Mouse (Mus musculus): ENCODE data around the gene Eva1a. TPM values are rescaled to one million over a fixed set of nuclear protein-coding genes. Genes with fewer than 3 reads are reported as not detected.

Gene Eva1a
- polyA plus RNA-seq, 1 experiment from 2014 or later = 0.72 TPM

GRCm38 (mm10) chr6:82054854-82055253, 14.0 kb downstream of the Eva1a start:
- Histone ChIP-seq H3K27ac (ENCODE audit: low read length) (no peak overlapping the region), H3K4me2 (ENCODE audit: low read length) (no peak overlapping the region), H3K9ac (replicated peaks; ENCODE audit: low read depth, low read length) (no peak overlapping the region), H3K36me3 (ENCODE audit: control insufficient read depth, insufficient read depth) (no peaks in the 10 kb centered on the region), H3K4me1 (replicated peaks; ENCODE audit: control insufficient read depth, insufficient read depth, low read length) (no peaks in the 10 kb centered on the region), H3K27me3 (replicated peaks; ENCODE audit: control insufficient read depth, insufficient read depth, low read length) (no peaks in the 10 kb centered on the region), H3K9me3 (ENCODE audit: control insufficient read depth, low read length) (no peaks in the 10 kb centered on the region), H3K4me3 (replicated peaks; ENCODE audit: low read length) (no peak overlapping the region)
- 78% methylated on average over 7 of the region's 7 CpGs for WGBS
- no peak for ATAC-seq

DNA sequence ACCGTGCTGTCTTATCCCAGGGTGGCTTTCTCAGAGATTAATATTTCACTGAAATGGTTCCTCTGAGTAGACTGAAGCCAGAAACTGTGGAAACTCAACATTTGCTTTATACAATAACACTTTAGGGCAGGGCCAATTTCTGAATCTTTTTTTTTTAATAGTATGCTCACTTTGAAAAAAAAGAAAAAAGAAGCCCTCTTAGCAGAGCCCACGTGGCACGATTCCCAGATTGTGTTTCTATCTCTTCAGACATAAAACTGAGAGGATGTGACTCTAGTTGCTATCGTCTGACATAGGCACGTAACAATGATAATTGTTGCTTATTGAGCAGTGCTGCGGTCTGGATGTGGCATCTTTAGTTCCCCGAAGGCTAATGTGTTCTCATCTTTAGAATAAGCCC, 19.1 kb downstream of the Eva1a start:
- Histone ChIP-seq H3K4me1 (replicated peaks; ENCODE audit: control insufficient read depth, insufficient read depth, low read length) (no peaks in the 10 kb centered on the region), H3K36me3 (ENCODE audit: control insufficient read depth, insufficient read depth) (no peaks in the 10 kb centered on the region), H3K4me3 (replicated peaks; ENCODE audit: low read length) (no peak overlapping the region), H3K27me3 (replicated peaks; ENCODE audit: control insufficient read depth, insufficient read depth, low read length) (no peaks in the 10 kb centered on the region), H3K9me3 (ENCODE audit: control insufficient read depth, low read length) (no peaks in the 10 kb centered on the region), H3K9ac (replicated peaks; ENCODE audit: low read depth, low read length) (no peak overlapping the region), H3K27ac (ENCODE audit: low read length) (no peak overlapping the region), H3K4me2 (ENCODE audit: low read length) (no peak overlapping the region)
- WGBS = 70% methylated on average over 7 of the region's 7 CpGs
- ATAC-seq = no peak

- 89% methylated on average over 5 of the region's 5 CpGs for WGBS
- no peaks in the 10 kb centered on the region for H3K36me3 ChIP-seq (ENCODE audit: control insufficient read depth, insufficient read depth)
- no peak overlapping the region for H3K4me3 ChIP-seq (replicated peaks; ENCODE audit: low read length)
These were observed 24.4 kb downstream of the Eva1a start for GRCm38 (mm10) chr6:82065230-82065629.

DNA sequence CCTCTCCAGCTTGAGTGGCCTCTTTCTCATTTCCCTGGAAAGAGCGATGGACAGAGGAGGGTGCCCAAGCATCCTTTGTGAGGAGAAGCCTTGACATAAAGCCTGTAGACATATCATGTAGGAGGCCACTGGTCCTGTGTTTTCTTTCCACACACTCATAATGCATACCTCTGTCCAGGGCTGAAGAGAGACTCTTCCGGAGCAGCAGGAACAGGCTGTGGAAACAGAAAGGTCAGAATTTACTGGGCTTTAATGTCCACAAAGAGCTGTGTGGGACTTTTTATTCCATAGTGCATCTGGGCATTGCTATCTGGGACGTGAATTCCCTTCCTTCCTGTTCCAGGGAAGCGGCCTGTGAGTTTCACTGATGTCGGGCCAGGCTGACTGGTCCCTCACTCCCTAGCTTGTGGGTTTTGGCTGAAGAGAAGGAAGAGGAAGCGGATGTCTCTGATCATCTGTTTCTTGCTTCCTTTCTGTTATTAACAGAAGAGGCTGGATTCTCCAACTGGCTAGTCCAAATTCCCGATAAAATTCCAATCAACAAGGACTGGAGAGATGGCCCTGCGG, 25.8 kb downstream of the Eva1a start:
- Histone ChIP-seq H3K27me3 (replicated peaks; ENCODE audit: control insufficient read depth, insufficient read depth, low read length) (no peaks in the 10 kb centered on the region), H3K9ac (replicated peaks; ENCODE audit: low read depth, low read length) (no peak overlapping the region), H3K27ac (ENCODE audit: low read length) (no peak overlapping the region), H3K4me3 (replicated peaks; ENCODE audit: low read length) (no peak overlapping the region), H3K4me2 (ENCODE audit: low read length) (no peak overlapping the region), H3K4me1 (replicated peaks; ENCODE audit: control insufficient read depth, insufficient read depth, low read length) (no peaks in the 10 kb centered on the region), H3K36me3 (ENCODE audit: control insufficient read depth, insufficient read depth) (no peaks in the 10 kb centered on the region), H3K9me3 (ENCODE audit: control insufficient read depth, low read length) (no peaks in the 10 kb centered on the region)
- no peak for ATAC-seq
- 96% methylated on average over 8 of the region's 8 CpGs for WGBS

More at GRCm38 (mm10) chr6:82065230-82065629, 24.4 kb downstream of the Eva1a start:
- Histone ChIP-seq H3K27me3 (replicated peaks; ENCODE audit: control insufficient read depth, insufficient read depth, low read length) (no peaks in the 10 kb centered on the region), H3K27ac (ENCODE audit: low read length) (no peak overlapping the region), H3K4me2 (ENCODE audit: low read length) (no peak overlapping the region), H3K9ac (replicated peaks; ENCODE audit: low read depth, low read length) (no peak overlapping the region), H3K9me3 (ENCODE audit: control insufficient read depth, low read length) (no peaks in the 10 kb centered on the region), H3K4me1 (replicated peaks; ENCODE audit: control insufficient read depth, insufficient read depth, low read length) (no peaks in the 10 kb centered on the region)
- no peak for ATAC-seq

- H3K4me3 ChIP-seq (replicated peaks; ENCODE audit: low read length) = no peak overlapping the region
- H3K4me1 ChIP-seq (replicated peaks; ENCODE audit: control insufficient read depth, insufficient read depth, low read length) = no peaks in the 10 kb centered on the region
- no peak for ATAC-seq
- no peaks in the 10 kb centered on the region for H3K9me3 ChIP-seq (ENCODE audit: control insufficient read depth, low read length)
- H3K4me2 ChIP-seq (ENCODE audit: low read length) = no peak overlapping the region
- no peaks in the 10 kb centered on the region for H3K27me3 ChIP-seq (replicated peaks; ENCODE audit: control insufficient read depth, insufficient read depth, low read length)
- 86% methylated on average over 6 of the region's 6 CpGs for WGBS
- no peaks in the 10 kb centered on the region for H3K36me3 ChIP-seq (ENCODE audit: control insufficient read depth, insufficient read depth)
- no peak overlapping the region for H3K9ac ChIP-seq (replicated peaks; ENCODE audit: low read depth, low read length)
- no peak overlapping the region for H3K27ac ChIP-seq (ENCODE audit: low read length)
These were observed 29.6 kb downstream of the Eva1a start for GRCm38 (mm10) chr6:82070459-82070858.

DNA sequence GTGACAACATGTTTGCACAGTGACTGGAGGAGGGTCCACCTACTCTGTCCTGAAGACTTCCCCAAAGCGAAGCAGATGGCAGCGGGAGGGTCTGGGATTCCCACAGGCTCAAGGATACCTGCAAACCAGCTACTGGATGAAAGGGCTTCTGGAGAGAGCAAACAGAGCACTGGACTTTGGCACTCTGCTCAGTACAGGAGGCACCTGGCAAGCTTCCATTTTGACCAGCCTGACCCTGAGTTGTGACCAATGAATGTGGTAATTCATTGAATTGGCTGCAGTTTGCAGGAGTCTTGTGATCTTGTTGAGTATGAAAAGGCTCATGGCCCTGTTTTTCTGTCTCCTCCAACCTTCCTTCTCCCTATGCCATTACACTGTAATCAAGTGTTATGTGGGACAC, 32.2 kb downstream of the Eva1a start:
- ATAC-seq = no peak
- H3K27me3 ChIP-seq (replicated peaks; ENCODE audit: control insufficient read depth, insufficient read depth, low read length) = no peaks in the 10 kb centered on the region
- 98% methylated on average over 2 of the region's 2 CpGs for WGBS

GRCm38 (mm10) chr6:82073567-82073966, 32.7 kb downstream of the Eva1a start:
- Histone ChIP-seq H3K4me2 (ENCODE audit: low read length) (no peak overlapping the region), H3K27ac (ENCODE audit: low read length) (no peak overlapping the region), H3K4me1 (replicated peaks; ENCODE audit: control insufficient read depth, insufficient read depth, low read length) (no peaks in the 10 kb centered on the region), H3K36me3 (ENCODE audit: control insufficient read depth, insufficient read depth) (no peaks in the 10 kb centered on the region), H3K9ac (replicated peaks; ENCODE audit: low read depth, low read length) (no peak overlapping the region), H3K4me3 (replicated peaks; ENCODE audit: low read length) (no peak overlapping the region), H3K27me3 (replicated peaks; ENCODE audit: control insufficient read depth, insufficient read depth, low read length) (no peaks in the 10 kb centered on the region), H3K9me3 (ENCODE audit: control insufficient read depth, low read length) (no peaks in the 10 kb centered on the region)
- 86% methylated on average over 3 of the region's 3 CpGs for WGBS
- no peak for ATAC-seq

More for the DNA sequence above, 32.2 kb downstream of the Eva1a start:
- Histone ChIP-seq H3K4me2 (ENCODE audit: low read length) (no peak overlapping the region), H3K4me1 (replicated peaks; ENCODE audit: control insufficient read depth, insufficient read depth, low read length) (no peaks in the 10 kb centered on the region), H3K9me3 (ENCODE audit: control insufficient read depth, low read length) (no peaks in the 10 kb centered on the region), H3K27ac (ENCODE audit: low read length) (no peak overlapping the region), H3K9ac (replicated peaks; ENCODE audit: low read depth, low read length) (no peak overlapping the region), H3K4me3 (replicated peaks; ENCODE audit: low read length) (no peak overlapping the region), H3K36me3 (ENCODE audit: control insufficient read depth, insufficient read depth) (no peaks in the 10 kb centered on the region)

- 70% methylated on average over 4 of the region's 4 CpGs for WGBS
- no peak; the same call in 1 of the 2 replicates for ATAC-seq
- Histone ChIP-seq H3K9ac (replicated peaks; ENCODE audit: low read depth, low read length) (no peak overlapping the region), H3K27me3 (replicated peaks; ENCODE audit: control insufficient read depth, insufficient read depth, low read length) (no peaks in the 10 kb centered on the region), H3K4me3 (replicated peaks; ENCODE audit: low read length) (no peak overlapping the region), H3K27ac (ENCODE audit: low read length) (no peak overlapping the region), H3K4me1 (replicated peaks; ENCODE audit: control insufficient read depth, insufficient read depth, low read length) (no peaks in the 10 kb centered on the region), H3K4me2 (ENCODE audit: low read length) (no peak overlapping the region), H3K36me3 (ENCODE audit: control insufficient read depth, insufficient read depth) (no peaks in the 10 kb centered on the region), H3K9me3 (ENCODE audit: control insufficient read depth, low read length) (no peaks in the 10 kb centered on the region)
These were observed 35.5 kb downstream of the Eva1a start for GRCm38 (mm10) chr6:82076364-82076763.

DNA sequence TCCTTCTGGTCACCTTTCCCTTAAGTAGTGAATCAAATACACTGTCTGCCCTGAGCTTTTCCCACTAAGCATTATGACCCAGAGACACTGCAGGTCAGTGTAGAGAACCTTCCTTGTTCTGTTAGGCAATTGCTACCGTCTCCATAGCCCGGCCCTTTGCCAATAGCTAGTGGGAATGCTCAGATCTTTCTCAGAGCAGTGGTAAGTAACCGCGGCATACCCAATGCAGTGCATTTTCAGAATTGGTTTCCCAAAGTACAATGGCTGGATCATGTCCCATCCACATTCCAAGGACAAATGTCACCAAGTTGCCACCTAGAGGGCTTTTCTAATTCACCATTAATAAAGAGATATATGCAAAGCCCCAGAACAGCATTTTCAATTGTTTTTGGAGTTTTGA, 38.0 kb downstream of the Eva1a start:
- H3K4me3 ChIP-seq (replicated peaks; ENCODE audit: low read length) = no peak overlapping the region
- no peak overlapping the region for H3K9ac ChIP-seq (replicated peaks; ENCODE audit: low read depth, low read length)
- H3K27me3 ChIP-seq (replicated peaks; ENCODE audit: control insufficient read depth, insufficient read depth, low read length) = no peaks in the 10 kb centered on the region
- H3K4me1 ChIP-seq (replicated peaks; ENCODE audit: control insufficient read depth, insufficient read depth, low read length) = no peaks in the 10 kb centered on the region
- WGBS = 97% methylated on average over 4 of the region's 4 CpGs
- no peak for ATAC-seq
- H3K36me3 ChIP-seq (ENCODE audit: control insufficient read depth, insufficient read depth) = no peaks in the 10 kb centered on the region
- no peaks in the 10 kb centered on the region for H3K9me3 ChIP-seq (ENCODE audit: control insufficient read depth, low read length)
- no peak overlapping the region for H3K4me2 ChIP-seq (ENCODE audit: low read length)
- H3K27ac ChIP-seq (ENCODE audit: low read length) = no peak overlapping the region

DNA sequence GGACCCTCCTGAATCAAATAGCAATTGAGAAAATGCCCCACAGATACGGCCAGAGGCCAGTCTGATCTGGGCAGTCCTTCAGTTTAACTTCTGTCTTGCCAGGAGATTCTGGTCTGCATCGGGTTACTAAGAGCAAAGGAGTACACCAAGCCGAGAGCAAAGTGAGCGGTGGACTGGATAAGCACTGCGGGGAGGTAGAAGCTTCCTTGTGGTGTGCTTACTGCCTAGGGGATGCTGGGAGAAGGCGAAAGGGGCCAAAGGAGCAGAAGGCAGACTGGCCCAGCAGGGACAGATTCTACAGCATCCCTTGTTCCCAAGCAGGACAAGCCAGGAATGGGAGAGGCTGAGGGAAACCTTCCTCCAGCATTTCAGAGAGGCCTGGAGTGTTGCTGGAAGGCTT, 42.8 kb downstream of the Eva1a start:
- WGBS = 68% methylated on average over 6 of the region's 6 CpGs
- H3K27ac ChIP-seq (ENCODE audit: low read length) = no peak overlapping the region
- H3K9me3 ChIP-seq (ENCODE audit: control insufficient read depth, low read length) = no peaks in the 10 kb centered on the region
- no peak overlapping the region for H3K4me3 ChIP-seq (replicated peaks; ENCODE audit: low read length)
- H3K4me1 ChIP-seq (replicated peaks; ENCODE audit: control insufficient read depth, insufficient read depth, low read length) = no peaks in the 10 kb centered on the region
- H3K36me3 ChIP-seq (ENCODE audit: control insufficient read depth, insufficient read depth) = no peaks in the 10 kb centered on the region
- ATAC-seq = no peak
- H3K9ac ChIP-seq (replicated peaks; ENCODE audit: low read depth, low read length) = no peak overlapping the region
- no peak overlapping the region for H3K4me2 ChIP-seq (ENCODE audit: low read length)
- H3K27me3 ChIP-seq (replicated peaks; ENCODE audit: control insufficient read depth, insufficient read depth, low read length) = no peaks in the 10 kb centered on the region

All from forebrain, embryonic 16.5 days (tissue).